Mouse (Mus musculus): ENCODE measurements around the gene Taf10.
"Not testable (repeated sequence)": the region's sequence is repeated elsewhere in the genome, so short reads cannot be mapped to it uniquely, and the experiment has no call there.

Taf10 gene

GRCm38 (mm10) chr7:105751491-105752433, 7.6 kb upstream of the Taf10 start, which contains the start of gene Tpp1:
TSS of gene Tpp1 (minus strand) at chr7:105752235.
- peak; percentile 92 for DNase-seq

GRCm38 (mm10) chr7:105747776-105748175, 3.6 kb upstream of the Taf10 start:
- DNase-seq = no peak

- not testable (repeated sequence) for DNase-seq
These were observed 775 bp downstream of the Taf10 start for GRCm38 (mm10) chr7:105743246-105743925.

- not testable (repeated sequence) for DNase-seq
These were observed 1.5 kb downstream of the Taf10 start for GRCm38 (mm10) chr7:105742539-105743215.

- no peak for DNase-seq
These were observed 2.2 kb downstream of the Taf10 start for GRCm38 (mm10) chr7:105741978-105742377.

- DNase-seq = no peak
These were observed 3.3 kb downstream of the Taf10 start for GRCm38 (mm10) chr7:105740851-105741250.

- DNase-seq = no peak
These were observed 3.9 kb downstream of the Taf10 start for GRCm38 (mm10) chr7:105740089-105740795.

- DNase-seq = no peak
These were observed 5.2 kb downstream of the Taf10 start for GRCm38 (mm10) chr7:105738948-105739347.

GRCm38 (mm10) chr7:105738286-105738685, 5.9 kb downstream of the Taf10 start:
- no peak for DNase-seq

GRCm38 (mm10) chr7:105737648-105738047, 6.5 kb downstream of the Taf10 start:
- DNase-seq = no peak

- DNase-seq = peak; percentile 46
These were observed 7.1 kb downstream of the Taf10 start, which contains the start of gene Rrp8 for GRCm38 (mm10) chr7:105736911-105737521. TSS of gene Rrp8 (minus strand) at chr7:105737385.

- peak; percentile 87 for DNase-seq
These were observed 7.8 kb downstream of the Taf10 start, which contains the start of gene Ilk for GRCm38 (mm10) chr7:105736264-105736901. TSS of gene Ilk (plus strand) at chr7:105736592.

GRCm38 (mm10) chr7:105735464-105735863, 8.7 kb downstream of the Taf10 start:
- DNase-seq = not testable (repeated sequence)

GRCm38 (mm10) chr7:105734826-105735225, 9.3 kb downstream of the Taf10 start:
- DNase-seq = no peak

- DNase-seq = no peak
These were observed 10.3 kb downstream of the Taf10 start for GRCm38 (mm10) chr7:105733836-105734235.

- DNase-seq = no peak
These were observed 15.3 kb downstream of the Taf10 start for GRCm38 (mm10) chr7:105728701-105729428.

- DNase-seq = no peak
These were observed 17.2 kb downstream of the Taf10 start for GRCm38 (mm10) chr7:105726980-105727325.

- peak; percentile 49 for DNase-seq
These were observed 17.8 kb downstream of the Taf10 start for GRCm38 (mm10) chr7:105726144-105726979.

- DNase-seq = no peak
These were observed 22.2 kb downstream of the Taf10 start for GRCm38 (mm10) chr7:105721916-105722315.

- peak; percentile 20 for DNase-seq
These were observed 28.8 kb downstream of the Taf10 start for GRCm38 (mm10) chr7:105715366-105715765.

All from thymus, postnatal 25 days (tissue).